Mouse (Mus musculus) forebrain, embryonic 12.5 days (tissue): ENCODE data around the gene Zfp609. TPM values are rescaled to one million over a fixed set of nuclear protein-coding genes. Genes with fewer than 3 reads are reported as not detected.
"Not testable (repeated sequence)": the region's sequence is repeated elsewhere in the genome, so short reads cannot be mapped to it uniquely, and the experiment has no call there.

ENCODE experiments used
- ATAC-seq: fragments of 200-750 bp; cut with Nextera tagmentation; 2 replicates; pipeline ENCODE4 v1.8.0; 2017; ENCODE audit warnings: moderate TSS enrichment; ENCODE audit not compliant: low FRiP score
- H3K27ac ChIP-seq: fragments of 300-500 bp; sonication (generic); 2 replicates; pipeline ENCODE4 v1.5.1; 2016; ENCODE audit warnings: mild to moderate bottlenecking
- H3K27me3 ChIP-seq: fragments of 300-500 bp; sonication (generic); 2 replicates; pipeline ENCODE4 v1.6.1; 2016; ENCODE audit warnings: mild to moderate bottlenecking
- H3K36me3 ChIP-seq: fragments of 300-500 bp; sonication (generic); replicated peaks from 2 replicates; pipeline ENCODE4 v1.6.1; 2016; ENCODE audit warnings: mild to moderate bottlenecking
- H3K4me1 ChIP-seq: fragments of 300-500 bp; sonication (generic); 2 replicates; pipeline ENCODE4 v1.6.1; 2016
- H3K4me2 ChIP-seq: fragments of 300-500 bp; sonication (generic); 2 replicates; pipeline ENCODE4 v1.6.1; 2016; ENCODE audit warnings: mild to moderate bottlenecking, moderate library complexity
- H3K4me3 ChIP-seq: fragments of 300-500 bp; sonication (generic); replicated peaks from 2 replicates; pipeline ENCODE4 v1.5.1; 2016; ENCODE audit warnings: mild to moderate bottlenecking
- H3K9ac ChIP-seq: fragments of 300-500 bp; sonication (generic); 2 replicates; pipeline ENCODE4 v1.6.1; 2016; ENCODE audit warnings: mild to moderate bottlenecking
- H3K9me3 ChIP-seq: fragments of 300-500 bp; sonication (generic); 2 replicates; pipeline ENCODE4 v1.6.1; 2016
- WGBS: fragments of 180-500 bp; shearing (Covaris S2); methylation state at CpG from one replicate; pipeline ENCODE4 v1.1.7; 2016; 5-methylcytosine and 5-hydroxymethylcytosine counted together
- polyA plus RNA-seq: library from polyadenylated mRNA; unstranded; fragments of >200 nt; fragmentation: Nextera tagmentation; extraction: Ambion mirVana; gene quantifications from 2 replicates; pipeline ENCODE4 v1.2.1, GENCODE M21; 2016

Zfp609 gene
- polyA plus RNA-seq, 1 experiment from 2014 or later = 13.1 TPM

GRCm38 (mm10) chr9:65697992-65698391 lies 129.4 kb downstream of the Zfp609 start:
- ATAC-seq = no peak
- no peak overlapping the region for H3K9ac ChIP-seq
- no peaks in the 10 kb centered on the region for H3K9me3 ChIP-seq
- H3K4me1 ChIP-seq = peaks cover 18% of the 10 kb centered on the region
- peaks cover 95% of the 10 kb centered on the region for H3K36me3 ChIP-seq
- H3K27ac ChIP-seq = no peak overlapping the region
- H3K27me3 ChIP-seq = no peaks in the 10 kb centered on the region
- H3K4me3 ChIP-seq = no peak overlapping the region
- no peak overlapping the region for H3K4me2 ChIP-seq

GRCm38 (mm10) chr9:65697356-65697755 lies 130.0 kb downstream of the Zfp609 start:
- no peaks in the 10 kb centered on the region for H3K9me3 ChIP-seq
- peaks cover 95% of the 10 kb centered on the region for H3K36me3 ChIP-seq
- ATAC-seq = no peak
- no peak overlapping the region for H3K9ac ChIP-seq
- H3K27ac ChIP-seq = no peak overlapping the region
- H3K27me3 ChIP-seq = no peaks in the 10 kb centered on the region
- H3K4me1 ChIP-seq = peaks cover 25% of the 10 kb centered on the region
- H3K4me2 ChIP-seq = no peak overlapping the region
- 81% methylated on average over 7 of the region's 7 CpGs for WGBS
- H3K4me3 ChIP-seq = no peak overlapping the region

- Histone ChIP-seq H3K4me1 (peaks cover 31% of the 10 kb centered on the region), H3K9ac (no peak overlapping the region), H3K36me3 (peaks cover 94% of the 10 kb centered on the region), H3K4me2 (no peak overlapping the region), H3K9me3 (no peaks in the 10 kb centered on the region), H3K27ac (no peak overlapping the region), H3K27me3 (no peaks in the 10 kb centered on the region), H3K4me3 (no peak overlapping the region)
- no peak for ATAC-seq
Measured at GRCm38 (mm10) chr9:65696337-65696736, 131.0 kb downstream of the Zfp609 start.

- H3K4me2 ChIP-seq = no peak overlapping the region
- H3K9me3 ChIP-seq = no peaks in the 10 kb centered on the region
- H3K4me3 ChIP-seq = no peak overlapping the region
- no peaks in the 10 kb centered on the region for H3K27me3 ChIP-seq
- H3K27ac ChIP-seq = no peak overlapping the region
- peaks cover 31% of the 10 kb centered on the region for H3K4me1 ChIP-seq
- no peak overlapping the region for H3K9ac ChIP-seq
- ATAC-seq = no peak
- H3K36me3 ChIP-seq = peaks cover 90% of the 10 kb centered on the region
- WGBS = 86% methylated on average over 3 of the region's 3 CpGs
Measured at GRCm38 (mm10) chr9:65695646-65696045, 131.7 kb downstream of the Zfp609 start.

GRCm38 (mm10) chr9:65692959-65693603 lies 134.3 kb downstream of the Zfp609 start:
- Histone ChIP-seq H3K9ac (no peak overlapping the region; the same call in 1 of the 2 replicates), H3K9me3 (no peaks in the 10 kb centered on the region), H3K27me3 (no peaks in the 10 kb centered on the region), H3K4me3 (no peak overlapping the region), H3K27ac (peak overlapping the region; percentile 69), H3K36me3 (peaks cover 82% of the 10 kb centered on the region), H3K4me2 (no peak overlapping the region), H3K4me1 (peaks cover 31% of the 10 kb centered on the region)
- WGBS = 33% methylated on average over 5 of the region's 5 CpGs
- ATAC-seq = no peak

- H3K9me3 ChIP-seq = no peaks in the 10 kb centered on the region
- H3K4me1 ChIP-seq = peaks cover 31% of the 10 kb centered on the region
- no peak overlapping the region for H3K9ac ChIP-seq
- no peaks in the 10 kb centered on the region for H3K27me3 ChIP-seq
- peaks cover 82% of the 10 kb centered on the region for H3K36me3 ChIP-seq
- no peak overlapping the region for H3K4me3 ChIP-seq
- ATAC-seq = no peak
- H3K27ac ChIP-seq = peak overlapping the region; percentile 69; the same call in 1 of the 2 replicates
- no peak overlapping the region for H3K4me2 ChIP-seq
- 20% methylated on average over 3 of the region's 3 CpGs for WGBS
Measured at GRCm38 (mm10) chr9:65692466-65692865, 134.9 kb downstream of the Zfp609 start.

- Histone ChIP-seq H3K4me1 (peaks cover 26% of the 10 kb centered on the region), H3K36me3 (peaks cover 68% of the 10 kb centered on the region)
- not testable (repeated sequence) for ATAC-seq, H3K4me2 ChIP-seq, H3K4me3 ChIP-seq, H3K27ac ChIP-seq, H3K9me3 ChIP-seq, H3K9ac ChIP-seq, H3K27me3 ChIP-seq
- 66% methylated on average over 2 of the region's 2 CpGs for WGBS
Measured at GRCm38 (mm10) chr9:65689869-65690268, 137.5 kb downstream of the Zfp609 start.

GRCm38 (mm10) chr9:65684704-65685103 lies 142.7 kb downstream of the Zfp609 start:
- H3K9me3 ChIP-seq = no peaks in the 10 kb centered on the region
- H3K36me3 ChIP-seq = peaks cover 32% of the 10 kb centered on the region
- H3K4me3 ChIP-seq = no peak overlapping the region
- no peaks in the 10 kb centered on the region for H3K27me3 ChIP-seq
- no peak overlapping the region for H3K4me2 ChIP-seq
- ATAC-seq = no peak
- no peak overlapping the region for H3K27ac ChIP-seq
- peaks cover 29% of the 10 kb centered on the region for H3K4me1 ChIP-seq
- no peak overlapping the region for H3K9ac ChIP-seq
- WGBS = 92% methylated on average over 2 of the region's 2 CpGs

GRCm38 (mm10) chr9:65682994-65683393 lies 144.4 kb downstream of the Zfp609 start:
- Histone ChIP-seq H3K9ac (no peak overlapping the region), H3K27me3 (no peaks in the 10 kb centered on the region), H3K4me1 (peaks cover 46% of the 10 kb centered on the region), H3K4me3 (no peak overlapping the region), H3K9me3 (no peaks in the 10 kb centered on the region), H3K4me2 (no peak overlapping the region), H3K36me3 (peaks cover 22% of the 10 kb centered on the region), H3K27ac (no peak overlapping the region)
- 70% methylated on average over 1 of the region's 1 CpGs for WGBS
- no peak for ATAC-seq

- Histone ChIP-seq H3K9ac (no peak overlapping the region), H3K4me3 (no peak overlapping the region), H3K27ac (no peak overlapping the region), H3K4me2 (no peak overlapping the region), H3K36me3 (peaks cover 14% of the 10 kb centered on the region; the same call in 1 of the 2 replicates), H3K9me3 (no peaks in the 10 kb centered on the region), H3K27me3 (no peaks in the 10 kb centered on the region), H3K4me1 (peaks cover 54% of the 10 kb centered on the region)
- ATAC-seq = no peak
- WGBS = 88% methylated on average over 3 of the region's 3 CpGs
Measured at GRCm38 (mm10) chr9:65682183-65682582, 145.2 kb downstream of the Zfp609 start.

GRCm38 (mm10) chr9:65681634-65681940 lies 145.8 kb downstream of the Zfp609 start:
- peaks cover 56% of the 10 kb centered on the region for H3K4me1 ChIP-seq
- H3K36me3 ChIP-seq = peaks cover 12% of the 10 kb centered on the region; the same call in 1 of the 2 replicates
- no peak overlapping the region for H3K27ac ChIP-seq
- no peak overlapping the region for H3K4me3 ChIP-seq
- no peak overlapping the region for H3K9ac ChIP-seq
- H3K9me3 ChIP-seq = no peaks in the 10 kb centered on the region
- no peak overlapping the region for H3K4me2 ChIP-seq
- 89% methylated on average over 2 of the region's 2 CpGs for WGBS
- no peaks in the 10 kb centered on the region for H3K27me3 ChIP-seq
- no peak for ATAC-seq

GRCm38 (mm10) chr9:65680938-65681633 lies 146.3 kb downstream of the Zfp609 start:
- 87% methylated on average over 4 of the region's 4 CpGs for WGBS
- no peak for ATAC-seq

More at GRCm38 (mm10) chr9:65680938-65681633, 146.3 kb downstream of the Zfp609 start:
- Histone ChIP-seq H3K9ac (no peak overlapping the region), H3K4me1 (peaks cover 57% of the 10 kb centered on the region), H3K27ac (no peak overlapping the region), H3K4me2 (no peak overlapping the region), H3K9me3 (no peaks in the 10 kb centered on the region), H3K4me3 (no peak overlapping the region), H3K36me3 (peaks cover 7% of the 10 kb centered on the region; the same call in 1 of the 2 replicates), H3K27me3 (no peaks in the 10 kb centered on the region)
